Mouse (Mus musculus): ENCODE data around the gene Thap3. TPM values are rescaled to one million over a fixed set of nuclear protein-coding genes. Genes with fewer than 3 reads are reported as not detected.

The Thap3 gene
- total and polyA plus RNA-seq, 3 experiments: 11.0 to 27.6 (median 12.8) TPM

GRCm38 (mm10) chr4:151997701-151998100 is 8.9 kb upstream of the Thap3 start:
- H3K9ac ChIP-seq (ENCODE audit: insufficient read depth, low read depth): no peak overlapping the region
- peaks cover 6 to 15% of the 10 kb centered on the region in 2 experiments for H3K4me1 ChIP-seq (ENCODE audit: control insufficient read depth in 1 of 2, insufficient read depth in 2 of 2)
- dilution Hi-C loops (cut with MboI; ENCODE audit: extremely low pct_ligation_motif_present, extremely low pct_unique_long_range_greater_than_20kb, low sequenced_read_pairs) (no loop called here), in situ Hi-C loops (cut with MboI; ENCODE audit: low pct_ligation_motif_present, low pct_unique_long_range_greater_than_20kb, low sequenced_read_pairs) (no loop called here)
- 0 out of 2 replicates have a peak, but pooled peaks cover 4% of the 10 kb centered on the region for H3K79me2 ChIP-seq (replicated peaks; ENCODE audit: control insufficient read depth, extremely low read depth, insufficient read depth, poor library complexity, severe bottlenecking)
- H3K36me3 ChIP-seq (replicated peaks in 1 of 2; ENCODE audit: control insufficient read depth in 1 of 2, insufficient read depth in 1 of 2, low read length in 1 of 2): peaks cover 0 to 8% of the 10 kb centered on the region in 2 experiments
- peaks cover 15% of the 10 kb centered on the region for H3K27me3 ChIP-seq (replicated peaks)
- no peak overlapping the region for H3K4me3 ChIP-seq (replicated peaks in 1 of 3; ENCODE audit: low read depth in 2 of 3, low read length in 2 of 3, poor library complexity in 1 of 3)
- H3K27ac ChIP-seq (ENCODE audit: insufficient read depth, low read depth): no peak overlapping the region
- no peak for TF ChIP-seq ZNF384 (IDR thresholded peaks at IDR 0.05; ENCODE audit: low read depth, low read length)
- no peak for TF ChIP-seq USF2 (conservative IDR thresholded peaks at IDR 0.05; ENCODE audit: low read depth, low read length)
- TF ChIP-seq BHLHE40 (IDR thresholded peaks at IDR 0.05; ENCODE audit: low read depth, low read length): no peak
- no peak for TF ChIP-seq PAX5 (IDR thresholded peaks at IDR 0.05; ENCODE audit: low read length)
- no peak for TF ChIP-seq IRF4 (IDR thresholded peaks at IDR 0.05; ENCODE audit: low read depth, low read length)
- TF ChIP-seq GABPA (IDR thresholded peaks at IDR 0.05; ENCODE audit: insufficient replicate concordance, low read depth, low read length): no peak
- no peak for TF ChIP-seq ELF1 (IDR thresholded peaks at IDR 0.05; ENCODE audit: low read depth, low read length)
- TF ChIP-seq EP300 (IDR thresholded peaks at IDR 0.05; ENCODE audit: low read length): no peak
- no peaks in the 10 kb centered on the region for H3K9me3 ChIP-seq (replicated peaks; ENCODE audit: low read length)
- DNase-seq (ENCODE audit: extremely low read depth): no peak
- peak overlapping the region; percentile 89 for H3K4me2 ChIP-seq (ENCODE audit: insufficient read depth, low read depth, poor library complexity, severe bottlenecking)

- no peaks in the 10 kb centered on the region for H3K9me3 ChIP-seq (replicated peaks; ENCODE audit: low read length)
- TF ChIP-seq MEF2A (IDR thresholded peaks at IDR 0.05; ENCODE audit: borderline replicate concordance, low read depth, low read length) (no peak), MXI1 (IDR thresholded peaks at IDR 0.05; ENCODE audit: low read depth, low read length) (no peak)
- peaks cover 6 to 15% of the 10 kb centered on the region in 2 experiments for H3K4me1 ChIP-seq (ENCODE audit: control insufficient read depth in 1 of 2, insufficient read depth in 2 of 2)
- H3K79me2 ChIP-seq (replicated peaks; ENCODE audit: control insufficient read depth, extremely low read depth, insufficient read depth, poor library complexity, severe bottlenecking): 0 out of 2 replicates have a peak, but pooled peaks cover 4% of the 10 kb centered on the region
- H3K27ac ChIP-seq (ENCODE audit: insufficient read depth, low read depth): peak overlapping the region; percentile 40; the same call in 1 of the 2 replicates
- H3K9ac ChIP-seq (ENCODE audit: insufficient read depth, low read depth): peak overlapping the region; percentile 88
- peaks cover 15% of the 10 kb centered on the region for H3K27me3 ChIP-seq (replicated peaks)
- H3K4me3 ChIP-seq (replicated peaks in 1 of 3; ENCODE audit: low read depth in 2 of 3, low read length in 2 of 3, poor library complexity in 1 of 3): peak overlapping the region; percentile 66 to 95 (median 95)
- DNase-seq (ENCODE audit: extremely low read depth): no peak
- peaks cover 7 to 16% of the 10 kb centered on the region in 2 experiments for H3K36me3 ChIP-seq (replicated peaks in 1 of 2; ENCODE audit: control insufficient read depth in 1 of 2, insufficient read depth in 1 of 2, low read length in 1 of 2)
- in situ Hi-C loops (cut with MboI; ENCODE audit: low pct_ligation_motif_present, low pct_unique_long_range_greater_than_20kb, low sequenced_read_pairs): no loop called here
- dilution Hi-C loops (cut with MboI; ENCODE audit: extremely low pct_ligation_motif_present, extremely low pct_unique_long_range_greater_than_20kb, low sequenced_read_pairs): no loop called here
- H3K4me2 ChIP-seq (ENCODE audit: insufficient read depth, low read depth, poor library complexity, severe bottlenecking): peak overlapping the region; percentile 89
Observed at GRCm38 (mm10) chr4:151996951-151997222, 8.1 kb upstream of the Thap3 start.

GRCm38 (mm10) chr4:151996173-151996950 is 7.6 kb upstream of the Thap3 start, which contains the start of gene Phf13:
Gene Phf13 (minus strand): TSS chr4:151996258.
- H3K4me1 ChIP-seq (ENCODE audit: control insufficient read depth in 1 of 2, insufficient read depth in 2 of 2): peaks cover 6 to 15% of the 10 kb centered on the region in 2 experiments
- H3K9me3 ChIP-seq (replicated peaks; ENCODE audit: low read length): no peaks in the 10 kb centered on the region
- H3K4me2 ChIP-seq (ENCODE audit: insufficient read depth, low read depth, poor library complexity, severe bottlenecking): peak within 1 kb of the TSS; percentile 89
- peaks cover 15% of the 10 kb centered on the region for H3K27me3 ChIP-seq (replicated peaks)
- peak within 1 kb of the TSS; percentile 88 for H3K9ac ChIP-seq (ENCODE audit: insufficient read depth, low read depth)
- in situ Hi-C loops (cut with MboI; ENCODE audit: low pct_ligation_motif_present, low pct_unique_long_range_greater_than_20kb, low sequenced_read_pairs) (no loop called here), dilution Hi-C loops (cut with MboI; ENCODE audit: extremely low pct_ligation_motif_present, extremely low pct_unique_long_range_greater_than_20kb, low sequenced_read_pairs) (no loop called here)
- H3K4me3 ChIP-seq (replicated peaks in 1 of 3; ENCODE audit: low read depth in 2 of 3, low read length in 2 of 3, poor library complexity in 1 of 3): peak within 1 kb of the TSS; percentile 81 to 98 (median 95)
- peak within 1 kb of the TSS; percentile 40; the same call in 1 of the 2 replicates for H3K27ac ChIP-seq (ENCODE audit: insufficient read depth, low read depth)
- peaks cover 12 to 21% of the 10 kb centered on the region in 2 experiments for H3K36me3 ChIP-seq (replicated peaks in 1 of 2; ENCODE audit: control insufficient read depth in 1 of 2, insufficient read depth in 1 of 2, low read length in 1 of 2)
- H3K79me2 ChIP-seq (replicated peaks; ENCODE audit: control insufficient read depth, extremely low read depth, insufficient read depth, poor library complexity, severe bottlenecking): 0 out of 2 replicates have a peak, but pooled peaks cover 4% of the 10 kb centered on the region
- peak; percentile 99 for DNase-seq (ENCODE audit: extremely low read depth)
- TF ChIP-seq MYC (IDR thresholded peaks at IDR 0.05; ENCODE audit: low read depth, low read length): peak; percentile 53; the same call in 1 of the 2 replicates
- no peak for TF ChIP-seq ZNF384 (IDR thresholded peaks at IDR 0.05; ENCODE audit: low read depth, low read length)
- TF ChIP-seq POLR2A (IDR thresholded peaks at IDR 0.05; ENCODE audit: low read depth, low read length): peak; percentile 42; the same call in 1 of the 2 replicates
- TF ChIP-seq RCOR1 (conservative IDR thresholded peaks at IDR 0.05; ENCODE audit: low read depth, low read length): no peak
- no peak for TF ChIP-seq ZC3H11A (IDR thresholded peaks at IDR 0.05; ENCODE audit: low read depth, low read length)
- peak; percentile 83 for TF ChIP-seq ELF1 (IDR thresholded peaks at IDR 0.05; ENCODE audit: low read depth, low read length)
- no peak for TF ChIP-seq SMC3 (IDR thresholded peaks at IDR 0.05; ENCODE audit: low read depth, low read length)
- peak; percentile 19; the same call in 1 of the 2 replicates for TF ChIP-seq NRF1 (IDR thresholded peaks at IDR 0.05; ENCODE audit: low read depth, low read length)
- peak; percentile 44; the same call in 1 of the 2 replicates for TF ChIP-seq MXI1 (IDR thresholded peaks at IDR 0.05; ENCODE audit: low read depth, low read length)
- TF ChIP-seq UBTF (IDR thresholded peaks at IDR 0.05; ENCODE audit: low read depth, low read length): no peak
- peak; percentile 43; the same call in 1 of the 2 replicates for TF ChIP-seq BHLHE40 (IDR thresholded peaks at IDR 0.05; ENCODE audit: low read depth, low read length)
- TF ChIP-seq USF1 (IDR thresholded peaks at IDR 0.05; ENCODE audit: low read depth, low read length): peak; percentile 34; the same call in 1 of the 2 replicates
- TF ChIP-seq JUND (conservative IDR thresholded peaks at IDR 0.05; ENCODE audit: low read depth, low read length): no peak
- no peak; the same call in 1 of the 2 replicates for TF ChIP-seq NELFE (IDR thresholded peaks at IDR 0.05; ENCODE audit: low read depth, low read length)
- TF ChIP-seq MAX (IDR thresholded peaks at IDR 0.05; ENCODE audit: low read length): 0 out of 2 replicates have a peak, but pooled peaks have one; percentile 23
- peak; percentile 87; the same call in 1 of the 2 replicates for TF ChIP-seq GABPA (IDR thresholded peaks at IDR 0.05; ENCODE audit: insufficient replicate concordance, low read depth, low read length)
- TF ChIP-seq ZKSCAN1 (IDR thresholded peaks at IDR 0.05; ENCODE audit: borderline replicate concordance, low read depth, low read length): no peak
- no peak for TF ChIP-seq CHD1 (IDR thresholded peaks at IDR 0.05; ENCODE audit: low read depth, low read length)

All from CH12.LX (cell line).